Mouse (Mus musculus) retina, embryonic 14.5 days (tissue): ENCODE results near the gene Ganc.

ENCODE experiments used
- DNase-seq: peaks from one replicate; pipeline ENCODE4 v3.0.0-alpha.2; 2015; ENCODE audit warnings: low spot score

Gene Ganc

DNA sequence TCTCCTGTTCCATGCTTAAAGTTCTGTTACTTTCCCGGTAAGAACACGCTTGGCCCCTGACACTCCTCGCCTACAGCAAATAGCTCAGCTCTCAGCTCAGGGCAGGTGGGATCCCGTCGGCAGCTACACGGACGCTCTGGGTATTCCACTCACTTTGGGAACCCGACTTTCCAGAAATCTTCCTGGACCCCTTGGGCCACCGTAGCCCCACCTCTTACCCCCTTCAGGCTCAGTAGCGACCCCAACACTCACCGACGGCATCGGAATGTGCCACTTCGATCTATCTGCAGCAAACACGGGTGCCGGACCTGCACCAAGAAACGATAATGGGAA lies at the start of gene Ganc:
Gene Ganc (plus strand): TSS at position 244 of the 333 bp plus-strand sequence.
- DNase-seq = no peak

GRCm38 (mm10) chr2:120360425-120360824 lies 43.3 kb upstream of the Ganc start:
- no peak for DNase-seq

GRCm38 (mm10) chr2:120366501-120366900 lies 37.2 kb upstream of the Ganc start:
- no peak for DNase-seq

GRCm38 (mm10) chr2:120367416-120368207 lies 36.1 kb upstream of the Ganc start:
- DNase-seq = no peak

DNA sequence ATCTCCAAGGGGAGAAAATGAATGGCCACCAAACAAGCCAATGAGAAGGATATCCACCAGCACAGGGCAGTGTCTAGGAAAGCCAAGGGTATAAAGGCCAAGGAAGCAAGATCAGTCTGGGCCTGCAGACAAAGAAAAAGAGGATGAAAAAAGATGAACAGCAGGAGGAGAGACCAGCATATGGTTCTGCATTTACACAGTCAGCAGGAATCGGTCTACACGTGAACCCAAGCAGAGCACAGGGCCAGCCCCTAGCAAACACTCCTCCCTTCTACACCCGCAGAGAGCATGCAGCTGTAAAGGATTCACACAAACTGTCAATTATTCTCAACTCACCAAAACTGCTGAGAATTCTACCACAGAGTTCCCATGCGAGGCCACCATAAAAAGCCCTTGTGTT lies 29.8 kb upstream of the Ganc start:
- DNase-seq = no peak

DNA sequence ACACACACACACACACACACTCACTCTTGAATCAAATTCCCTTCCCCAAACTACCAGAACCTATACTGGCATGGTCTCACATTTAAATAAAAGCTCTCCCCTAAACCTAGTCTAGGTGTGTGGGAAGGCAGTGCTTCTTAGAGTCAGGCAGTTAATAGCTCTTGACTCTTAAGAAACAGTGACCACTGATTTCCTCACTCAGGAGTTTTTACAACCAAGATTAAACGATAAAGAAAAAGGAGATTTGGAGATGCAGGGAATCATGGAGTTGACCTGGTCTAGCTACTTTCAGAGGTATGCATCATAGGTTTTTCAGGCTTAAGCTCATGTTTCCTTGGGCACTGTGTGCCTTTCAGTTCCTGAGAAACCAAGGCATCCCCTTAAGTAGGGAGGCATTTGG lies 17.4 kb upstream of the Ganc start:
- no peak for DNase-seq

DNA sequence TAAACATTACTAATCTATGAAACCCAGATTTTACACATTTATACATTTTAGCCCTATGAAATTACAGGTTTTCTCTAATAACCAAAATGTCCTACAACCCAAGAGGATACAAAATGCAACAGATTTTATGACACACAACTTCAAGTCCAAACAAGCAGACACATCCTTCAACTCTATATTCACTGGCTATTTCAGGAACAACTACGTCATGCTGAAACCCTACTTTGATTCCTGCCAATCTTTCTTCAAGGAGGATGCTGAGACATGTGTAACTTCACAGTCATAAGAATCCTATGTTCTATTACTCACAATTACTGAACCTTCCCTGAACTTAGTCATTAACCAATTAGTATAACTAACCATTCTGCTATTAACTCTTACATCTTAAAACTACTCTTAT lies 16.4 kb upstream of the Ganc start:
- DNase-seq = no peak

GRCm38 (mm10) chr2:120389376-120389775 lies 14.3 kb upstream of the Ganc start:
- no peak for DNase-seq

GRCm38 (mm10) chr2:120390934-120391333 lies 12.8 kb upstream of the Ganc start:
- DNase-seq = no peak

DNA sequence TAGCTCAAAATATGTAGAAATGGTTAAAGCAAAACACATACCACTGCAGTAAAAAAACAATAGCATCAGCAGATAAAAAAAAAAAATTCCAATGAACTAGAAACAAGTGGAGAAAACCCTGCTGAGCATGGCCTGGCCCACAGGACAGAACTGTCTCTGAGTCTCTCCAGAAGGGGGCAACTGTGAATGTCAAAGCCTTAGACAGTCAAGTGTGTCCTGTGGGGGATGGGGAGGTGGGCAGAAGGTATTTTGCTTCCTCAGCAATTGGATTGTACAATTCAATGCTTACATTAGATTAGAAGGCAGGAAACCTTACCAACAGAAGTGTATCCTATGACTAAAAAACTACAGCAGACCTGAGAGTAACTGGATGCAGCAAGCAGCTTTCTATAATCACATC lies 11.3 kb upstream of the Ganc start:
- peak; percentile 15 for DNase-seq

GRCm38 (mm10) chr2:120397951-120398350 lies 5.7 kb upstream of the Ganc start:
- DNase-seq = no peak

DNA sequence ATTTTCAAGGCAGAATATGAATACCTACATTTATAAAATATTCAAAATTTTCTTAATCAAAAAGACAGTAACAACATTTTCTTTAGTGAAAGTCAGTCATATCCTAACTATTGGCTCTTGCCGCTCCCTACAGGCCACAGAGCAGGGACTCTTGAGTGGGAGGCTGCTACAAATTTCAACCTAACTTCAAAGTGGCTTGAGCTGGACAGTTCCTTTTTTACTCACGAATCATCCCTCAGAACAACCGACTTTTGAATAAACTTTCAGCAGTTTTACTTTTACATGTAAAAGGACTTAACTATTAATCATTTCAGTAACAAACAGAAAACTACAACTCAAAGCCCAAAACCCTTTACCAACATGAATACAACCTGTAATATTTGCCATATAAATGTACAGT lies 883 bp upstream of the Ganc start:
- DNase-seq = no peak

- DNase-seq = peak; percentile 97
Measured at GRCm38 (mm10) chr2:120403986-120404822, 508 bp downstream of the Ganc start, which contains the start of gene Tmem87a. Tmem87a (minus strand) TSS chr2:120404113.

GRCm38 (mm10) chr2:120404823-120405765 lies 1.4 kb downstream of the Ganc start:
- no peak for DNase-seq

- DNase-seq = no peak
Measured at GRCm38 (mm10) chr2:120411096-120411628, 7.5 kb downstream of the Ganc start.

GRCm38 (mm10) chr2:120414113-120414512 lies 10.4 kb downstream of the Ganc start:
- no peak for DNase-seq

DNA sequence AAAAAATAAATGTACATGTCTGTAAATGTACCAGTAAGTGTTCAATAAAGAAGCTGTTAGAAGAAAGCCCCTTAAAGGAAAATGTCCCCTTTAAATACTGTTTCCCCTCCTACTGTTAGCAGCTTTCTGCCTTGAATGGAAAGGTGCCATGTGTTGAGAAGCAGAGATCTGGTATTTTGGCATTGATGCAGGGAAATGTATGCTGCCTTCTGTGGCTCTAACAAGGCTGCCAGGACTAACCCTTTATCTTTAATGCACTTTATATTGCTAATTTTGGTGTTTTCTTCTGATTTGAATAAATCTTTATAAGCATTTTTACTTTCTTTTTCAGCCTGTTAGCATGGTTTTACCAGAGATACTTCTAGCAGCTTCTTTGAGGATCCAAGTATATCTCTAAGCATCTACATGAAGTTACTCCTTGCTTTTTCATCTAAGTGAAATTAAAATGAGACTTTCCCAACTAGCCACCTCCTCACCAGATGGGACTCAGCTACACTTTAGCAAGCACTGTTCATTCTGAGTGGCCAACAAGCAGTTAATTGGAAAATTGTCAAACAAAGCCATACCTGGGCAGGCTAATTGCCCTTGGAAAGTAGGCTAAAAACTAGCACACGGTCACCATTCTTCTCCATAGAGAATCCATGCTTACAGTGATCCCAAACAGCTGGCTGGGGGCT lies 11.2 kb downstream of the Ganc start:
- DNase-seq = no peak

GRCm38 (mm10) chr2:120424386-120424785 lies 20.7 kb downstream of the Ganc start:
- no peak for DNase-seq

- DNase-seq = no peak
Measured at GRCm38 (mm10) chr2:120444486-120444885, 40.8 kb downstream of the Ganc start.

GRCm38 (mm10) chr2:120446373-120446772 lies 42.7 kb downstream of the Ganc start:
- DNase-seq = no peak

DNA sequence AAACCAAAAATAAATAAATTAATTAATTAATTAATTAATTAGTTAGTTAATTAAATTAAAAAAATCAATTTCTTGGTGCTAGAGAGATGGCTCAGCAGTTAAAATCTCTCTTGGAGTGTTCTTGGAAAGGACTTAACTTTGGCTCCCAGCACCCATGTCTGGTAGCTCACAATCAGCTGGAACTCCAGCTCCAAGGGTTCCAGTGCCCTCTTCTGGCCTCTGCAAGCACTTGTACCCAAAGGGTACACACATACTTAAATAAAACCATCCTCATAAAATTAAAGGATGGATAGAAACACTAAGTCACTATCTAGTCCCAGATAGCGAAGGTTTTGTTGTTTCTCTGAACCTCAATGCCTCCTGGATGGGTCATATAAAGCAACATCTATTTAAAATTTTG lies 43.6 kb downstream of the Ganc start:
- DNase-seq = no peak
